Mouse (Mus musculus): Measurements from ENCODE around the gene Tmem231. TPM values are rescaled to one million over a fixed set of nuclear protein-coding genes. Genes with fewer than 3 reads are reported as not detected.
A peak's percentile ranks its signal among the peaks of the same experiment; 100 is the strongest.

Tmem231 gene
- 0.47 and 1.2 TPM in 2 replicates for total RNA-seq (2017)

- ATAC-seq (ENCODE audit: extremely low read depth, insufficient number of reproducible peaks, low FRiP score, poor library complexity, severe bottlenecking) = peak; percentile 99
Observed at GRCm38 (mm10) chr8:111933348-111934076, at the start of gene Tmem231. Gene Tmem231 (minus strand): TSS chr8:111933881.

- ATAC-seq (ENCODE audit: extremely low read depth, insufficient number of reproducible peaks, low FRiP score, poor library complexity, severe bottlenecking) = no peak
Observed at GRCm38 (mm10) chr8:111982116-111982515, 48.4 kb upstream of the Tmem231 start.

DNA sequence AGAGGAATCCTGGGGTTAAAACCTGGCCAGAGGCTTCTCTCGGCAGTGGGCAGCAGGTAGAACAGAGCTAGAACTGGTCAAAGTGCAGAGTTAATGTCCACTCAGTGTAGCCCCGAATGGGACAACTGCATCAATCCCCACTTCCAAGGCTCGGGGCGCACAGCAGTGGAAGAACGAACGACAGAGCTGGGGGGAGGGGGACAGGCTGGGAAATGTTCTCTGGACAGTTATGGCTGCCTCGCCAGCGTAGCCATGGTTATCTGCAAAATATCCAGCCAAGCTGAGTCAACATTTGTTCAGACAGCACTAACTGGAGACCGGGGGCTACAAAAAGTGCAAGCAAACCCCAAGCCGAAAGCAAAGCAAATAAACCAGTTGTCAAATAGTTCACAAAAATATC, 44.5 kb upstream of the Tmem231 start:
- no peak for ATAC-seq (ENCODE audit: extremely low read depth, insufficient number of reproducible peaks, low FRiP score, poor library complexity, severe bottlenecking)

DNA sequence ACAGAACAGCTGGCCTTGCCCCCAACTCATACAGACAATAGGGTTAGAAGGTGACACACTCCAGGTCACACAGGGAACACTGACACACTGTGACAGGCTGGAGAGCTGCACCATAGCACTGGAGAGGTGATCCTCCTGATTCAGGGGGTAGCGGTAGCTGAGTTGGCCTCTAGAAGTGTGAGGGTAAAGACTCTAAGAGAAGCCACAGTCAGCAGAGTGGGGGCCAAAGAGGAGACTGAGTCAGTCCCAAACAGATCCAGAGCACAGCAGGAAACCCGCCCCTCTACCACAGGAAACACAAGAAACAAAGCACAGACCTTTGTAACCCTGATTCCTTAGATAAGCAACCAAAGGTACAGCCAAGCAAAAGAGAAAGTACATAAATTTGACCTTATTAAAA, 42.6 kb upstream of the Tmem231 start:
- ATAC-seq (ENCODE audit: extremely low read depth, insufficient number of reproducible peaks, low FRiP score, poor library complexity, severe bottlenecking) = no peak

DNA sequence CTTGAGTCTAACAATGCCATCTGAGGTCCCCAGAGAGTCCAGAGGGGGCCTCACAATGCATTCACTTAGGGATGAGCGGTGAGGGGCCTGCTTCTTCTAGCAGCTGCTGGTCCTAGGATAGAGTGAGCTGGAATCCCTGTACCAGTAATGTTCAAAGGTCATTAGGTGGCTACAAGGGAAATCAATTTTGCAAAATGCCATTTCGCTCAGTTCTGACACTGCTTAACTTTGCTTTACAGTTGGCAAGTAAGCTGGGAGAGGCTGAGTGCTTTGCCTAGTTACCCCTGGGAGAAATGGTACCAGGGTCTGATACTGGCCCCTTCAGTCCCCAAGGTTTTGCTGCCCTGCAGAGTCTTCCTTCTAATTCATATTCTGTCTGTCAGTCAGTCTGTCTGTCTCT, 42.0 kb upstream of the Tmem231 start:
- ATAC-seq (ENCODE audit: extremely low read depth, insufficient number of reproducible peaks, low FRiP score, poor library complexity, severe bottlenecking) = no peak

DNA sequence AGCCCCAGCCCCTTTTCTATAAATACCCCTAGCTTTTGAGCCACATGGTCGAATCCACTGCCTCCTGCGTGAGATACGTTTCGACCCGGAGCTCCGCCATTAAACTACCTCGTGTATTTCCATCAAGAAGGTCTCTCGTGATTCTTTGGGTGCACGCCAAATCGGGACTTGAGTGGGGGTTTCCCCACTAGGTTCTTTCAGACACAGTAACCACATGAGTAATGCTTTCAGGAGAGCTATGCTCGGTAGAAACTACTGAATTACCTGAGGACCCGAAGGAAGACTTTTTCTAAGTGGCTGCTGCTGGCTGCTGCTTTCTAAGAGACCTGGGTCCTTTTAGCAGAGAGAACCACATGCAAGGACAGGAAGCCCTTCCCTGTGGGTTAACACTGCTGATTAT, 40.5 kb upstream of the Tmem231 start:
- no peak for ATAC-seq (ENCODE audit: extremely low read depth, insufficient number of reproducible peaks, low FRiP score, poor library complexity, severe bottlenecking)

- ATAC-seq (ENCODE audit: extremely low read depth, insufficient number of reproducible peaks, low FRiP score, poor library complexity, severe bottlenecking) = no peak
Observed at GRCm38 (mm10) chr8:111968991-111969390, 35.3 kb upstream of the Tmem231 start.

GRCm38 (mm10) chr8:111968541-111968940, 34.9 kb upstream of the Tmem231 start:
- no peak for ATAC-seq (ENCODE audit: extremely low read depth, insufficient number of reproducible peaks, low FRiP score, poor library complexity, severe bottlenecking)

DNA sequence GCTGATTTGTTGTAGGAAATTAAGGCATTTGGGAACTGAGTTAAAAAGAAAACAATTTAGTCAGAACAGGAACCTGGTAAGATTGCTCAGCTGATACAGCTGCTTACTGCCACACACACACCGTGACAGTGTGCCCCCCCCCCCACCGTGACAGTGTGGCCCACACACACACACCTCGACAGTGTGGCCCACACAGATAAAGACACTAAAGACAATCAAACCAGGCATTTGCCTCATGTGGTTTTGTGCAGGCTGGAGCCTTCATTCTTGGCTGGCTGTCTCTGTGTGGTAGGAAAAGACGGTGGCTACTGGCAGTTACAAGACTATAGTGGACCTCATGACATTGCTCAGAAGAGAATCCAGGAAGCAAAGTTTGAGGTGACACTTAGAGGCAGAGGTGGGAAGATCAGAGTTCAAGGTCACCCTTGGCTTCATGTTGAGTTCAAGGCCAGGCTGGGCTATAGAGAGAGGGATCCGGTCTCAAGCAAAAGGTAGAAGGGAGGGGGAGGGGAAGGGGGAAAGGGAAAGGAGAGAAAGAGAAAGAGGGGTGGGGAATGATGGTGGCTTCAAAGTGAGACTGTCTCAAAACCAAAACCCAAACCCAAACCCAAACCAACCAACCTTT, 33.7 kb upstream of the Tmem231 start:
- no peak for ATAC-seq (ENCODE audit: extremely low read depth, insufficient number of reproducible peaks, low FRiP score, poor library complexity, severe bottlenecking)

DNA sequence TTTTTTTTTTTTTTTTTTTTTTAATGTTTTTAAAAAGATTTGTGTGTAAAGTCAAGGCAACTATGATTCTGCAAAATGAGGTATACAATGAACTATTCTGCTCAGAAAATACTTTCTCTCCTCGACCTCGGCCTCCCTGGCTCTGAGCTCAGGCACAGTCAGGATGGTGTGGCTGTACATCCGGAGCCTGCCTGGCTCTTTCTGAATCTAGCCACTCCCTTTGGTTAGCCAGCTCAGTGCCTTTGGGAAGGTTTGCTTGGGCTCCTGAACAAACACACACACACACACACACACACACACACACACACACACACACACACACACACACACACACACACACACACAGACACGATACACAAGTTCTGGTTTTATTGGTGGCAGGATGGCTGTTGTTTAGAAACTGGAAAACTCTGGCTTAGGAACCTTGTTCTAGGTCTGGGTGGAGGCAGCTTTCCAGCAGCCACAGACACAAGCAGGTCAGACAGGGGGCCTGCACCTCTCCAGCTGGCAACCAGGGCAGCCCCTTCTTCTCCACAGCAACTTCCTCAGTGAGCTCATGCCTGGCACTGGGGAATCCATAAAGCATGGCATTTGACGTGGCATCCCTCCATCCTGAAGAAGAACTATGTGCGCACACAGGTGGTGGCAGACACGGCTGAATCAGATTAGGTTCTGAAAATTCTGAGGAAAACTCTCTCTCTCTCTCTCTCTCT, 31.3 kb upstream of the Tmem231 start:
- no peak for ATAC-seq (ENCODE audit: extremely low read depth, insufficient number of reproducible peaks, low FRiP score, poor library complexity, severe bottlenecking)

DNA sequence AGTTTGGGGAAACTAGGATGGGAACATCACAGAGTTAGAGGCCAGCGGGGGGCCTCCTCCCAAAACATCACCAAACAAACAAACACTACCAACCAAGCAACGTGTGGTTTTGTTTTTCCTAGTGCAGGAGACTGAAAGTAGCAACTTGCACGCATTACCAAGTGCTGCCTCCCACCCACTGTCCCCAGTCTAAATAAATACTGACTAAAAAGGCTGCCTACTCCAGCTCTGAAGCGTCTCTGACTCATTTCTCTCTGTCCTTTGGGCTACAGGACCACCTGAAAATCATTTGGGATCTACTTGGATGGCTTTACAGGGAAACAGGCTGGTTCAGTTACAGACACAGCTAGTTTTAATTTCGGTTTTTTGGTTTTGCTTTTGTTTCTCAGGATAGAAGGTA, 30.7 kb upstream of the Tmem231 start:
- no peak for ATAC-seq (ENCODE audit: extremely low read depth, insufficient number of reproducible peaks, low FRiP score, poor library complexity, severe bottlenecking)

DNA sequence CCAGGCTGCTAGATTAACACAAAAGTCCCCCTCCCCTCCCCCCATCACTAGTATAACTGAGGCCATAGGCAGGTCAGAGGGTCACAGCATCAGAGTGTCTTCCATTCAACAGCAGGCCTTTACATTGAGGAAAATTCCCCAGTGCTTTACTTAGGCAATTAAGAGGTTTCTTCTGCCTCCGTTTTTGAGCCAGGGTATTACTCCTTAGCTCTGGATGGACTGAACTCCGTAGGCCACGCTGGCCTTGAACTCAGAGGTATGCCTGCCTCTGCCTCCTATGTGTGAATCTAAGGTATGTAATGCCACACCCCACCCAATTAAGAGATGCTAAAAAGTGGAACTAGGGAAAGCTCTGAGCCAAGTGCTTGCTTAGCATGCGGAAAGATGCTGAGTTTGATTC, 29.9 kb upstream of the Tmem231 start:
- ATAC-seq (ENCODE audit: extremely low read depth, insufficient number of reproducible peaks, low FRiP score, poor library complexity, severe bottlenecking) = no peak

DNA sequence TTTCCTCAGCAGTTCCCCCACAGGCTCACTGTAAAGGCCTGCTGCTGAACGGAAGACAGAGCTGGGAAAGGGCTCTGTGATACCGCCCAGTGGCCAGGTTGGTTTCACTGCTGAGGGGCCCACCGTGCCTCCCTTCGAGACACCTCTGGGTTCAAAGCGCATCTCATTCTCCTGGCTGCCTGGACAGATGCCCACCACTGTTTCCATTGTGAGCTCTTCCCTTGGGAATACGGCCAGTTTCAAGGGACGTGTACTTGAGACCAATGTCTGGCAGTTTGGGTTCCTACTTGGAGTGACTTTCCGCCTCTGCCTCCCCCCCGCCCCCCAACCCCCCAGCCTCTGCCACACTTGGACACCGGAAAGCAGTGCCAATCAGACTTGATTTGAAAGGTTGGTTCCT, 29.4 kb upstream of the Tmem231 start:
- no peak for ATAC-seq (ENCODE audit: extremely low read depth, insufficient number of reproducible peaks, low FRiP score, poor library complexity, severe bottlenecking)

DNA sequence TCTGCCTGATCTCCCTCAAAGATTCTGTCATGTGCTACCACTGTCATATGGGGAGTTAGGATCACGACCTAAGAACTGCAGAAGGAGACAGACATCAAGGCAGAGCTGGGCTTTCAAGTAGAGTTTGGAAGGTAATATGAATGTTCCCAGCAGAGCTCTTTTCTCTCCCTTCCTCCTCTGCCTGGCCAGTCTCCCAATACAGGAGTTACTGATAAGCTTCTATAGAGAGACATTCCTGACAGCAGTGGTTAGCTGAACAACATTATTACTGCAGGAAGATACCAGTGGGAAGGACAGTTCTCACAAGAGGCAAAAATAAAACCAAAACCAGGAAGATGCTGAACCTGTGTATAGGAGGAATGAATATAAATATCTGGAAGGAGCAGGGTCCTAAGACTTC, 28.9 kb upstream of the Tmem231 start:
- ATAC-seq (ENCODE audit: extremely low read depth, insufficient number of reproducible peaks, low FRiP score, poor library complexity, severe bottlenecking) = no peak

DNA sequence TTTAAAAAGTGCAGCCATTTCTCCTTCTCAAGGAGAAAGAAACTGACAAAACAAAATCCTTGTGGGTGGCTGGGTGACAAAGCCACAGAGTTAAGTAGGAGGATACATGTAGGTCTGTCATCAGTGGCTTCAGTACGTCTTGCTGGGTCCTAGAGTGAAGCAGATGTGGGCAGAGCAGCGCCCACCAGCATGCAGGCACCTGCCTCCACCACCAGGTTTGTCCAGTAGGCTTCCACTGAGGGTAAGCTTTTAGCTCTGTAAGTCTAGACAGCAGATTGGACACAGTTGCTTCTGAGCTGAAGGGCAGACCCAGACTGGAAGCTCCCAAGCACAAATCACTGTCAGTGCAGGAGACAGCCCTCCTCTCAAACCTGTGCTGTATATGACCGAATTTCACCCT, 27.6 kb upstream of the Tmem231 start:
- ATAC-seq (ENCODE audit: extremely low read depth, insufficient number of reproducible peaks, low FRiP score, poor library complexity, severe bottlenecking) = no peak

- no peak for ATAC-seq (ENCODE audit: extremely low read depth, insufficient number of reproducible peaks, low FRiP score, poor library complexity, severe bottlenecking)
Observed at GRCm38 (mm10) chr8:111960591-111961321, 27.1 kb upstream of the Tmem231 start.

GRCm38 (mm10) chr8:111957231-111957630, 23.6 kb upstream of the Tmem231 start:
- no peak for ATAC-seq (ENCODE audit: extremely low read depth, insufficient number of reproducible peaks, low FRiP score, poor library complexity, severe bottlenecking)

DNA sequence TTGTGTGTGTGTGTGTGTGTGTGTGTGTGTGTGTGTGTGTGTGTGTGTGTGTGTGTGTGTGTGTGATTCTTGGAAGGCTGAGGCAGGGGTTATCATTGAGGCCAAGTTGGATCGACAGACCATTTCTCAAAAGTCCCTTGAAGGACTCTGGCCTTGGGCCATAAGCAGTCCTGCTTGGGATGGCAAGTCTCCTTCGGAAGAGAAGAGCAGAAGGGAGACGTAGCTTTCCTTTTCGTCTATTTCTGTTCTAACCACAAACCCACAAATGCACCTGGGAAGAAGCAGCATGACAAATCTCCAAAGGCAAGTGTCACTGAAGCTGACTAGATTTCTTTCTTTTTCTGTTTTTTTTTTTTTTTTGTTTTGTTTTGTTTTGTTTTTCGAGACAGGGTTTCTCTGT, 22.2 kb upstream of the Tmem231 start:
- no peak for ATAC-seq (ENCODE audit: extremely low read depth, insufficient number of reproducible peaks, low FRiP score, poor library complexity, severe bottlenecking)

DNA sequence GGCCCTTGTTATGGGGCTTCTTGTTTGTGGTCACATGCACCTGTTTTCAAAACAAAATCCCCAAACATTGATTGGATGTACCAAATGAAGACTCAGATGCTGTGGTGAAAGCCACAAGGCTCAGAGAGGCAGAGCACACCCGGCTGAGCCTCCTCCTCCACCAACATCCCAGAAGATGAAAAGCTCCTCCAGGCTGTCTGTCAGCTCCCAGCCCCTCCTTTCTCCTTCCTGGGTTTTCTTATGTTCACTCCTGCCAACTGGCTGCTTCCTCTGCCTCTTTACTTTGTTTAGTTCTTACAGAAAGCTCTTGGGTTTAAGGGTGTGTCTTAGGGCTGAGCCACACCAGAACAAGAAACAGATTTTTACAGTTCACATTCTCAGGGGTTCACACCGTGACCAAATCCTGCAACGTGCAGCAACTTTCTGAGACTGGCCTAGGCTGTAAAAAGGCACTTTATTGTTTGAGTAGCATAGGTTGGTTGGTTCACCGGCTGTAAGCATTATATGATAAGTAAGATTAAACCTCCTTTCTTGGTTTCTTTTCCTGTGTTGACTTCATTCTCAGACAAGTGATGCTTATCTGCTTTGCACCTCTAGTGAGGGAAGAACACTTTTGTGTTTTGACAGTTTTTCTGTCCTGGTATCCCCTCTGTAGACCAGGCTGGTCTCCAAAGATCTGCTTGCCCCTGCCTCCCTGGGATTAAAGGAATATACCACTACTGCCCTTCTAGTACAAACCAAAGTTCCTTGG, 21.3 kb upstream of the Tmem231 start:
- ATAC-seq (ENCODE audit: extremely low read depth, insufficient number of reproducible peaks, low FRiP score, poor library complexity, severe bottlenecking) = no peak
